Mouse (Mus musculus): ENCODE results near the gene Nfix.

The Nfix gene

GRCm38 (mm10) chr8:84663483-84664327, 136.4 kb downstream of the Nfix start:
- peak; percentile 95 for DNase-seq (ENCODE audit: low spot score)

GRCm38 (mm10) chr8:84662581-84663065, 137.5 kb downstream of the Nfix start, which contains the start of gene Ier2:
TSS of gene Ier2 (minus strand) at chr8:84662852.
- DNase-seq (ENCODE audit: low spot score) = peak; percentile 91

DNA sequence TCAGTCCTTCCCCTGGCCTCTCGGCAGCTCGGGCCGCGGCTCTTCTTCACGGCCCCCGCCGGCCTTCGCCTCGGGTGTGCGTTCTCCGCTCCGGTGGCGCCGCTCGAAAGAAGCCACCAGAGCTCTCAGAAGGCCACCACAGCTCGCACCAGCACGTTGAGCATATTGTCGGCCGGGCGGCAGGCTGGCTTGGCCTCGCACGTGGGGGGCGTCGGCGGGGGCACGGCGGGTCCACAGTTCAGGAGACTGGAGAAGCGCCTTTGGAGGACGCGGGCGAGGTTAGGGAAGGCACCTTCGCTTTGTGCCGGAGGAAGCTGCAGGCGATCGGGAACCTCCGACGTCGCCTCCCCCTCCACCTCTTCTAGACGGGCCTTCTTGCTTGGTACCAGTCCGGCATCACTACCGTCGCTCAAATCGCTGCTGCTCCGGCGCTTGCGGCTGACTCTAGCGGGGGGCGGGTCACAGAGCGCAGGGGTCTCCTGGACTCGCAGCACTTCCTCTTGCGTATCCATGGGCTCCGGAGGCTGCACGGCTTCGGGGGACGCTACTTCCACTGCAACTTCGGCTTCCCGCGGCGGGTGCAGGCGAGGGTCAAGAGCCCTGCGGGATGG, 138.1 kb downstream of the Nfix start:
- peak; percentile 66 for DNase-seq (ENCODE audit: low spot score)

- peak; percentile 85 for DNase-seq (ENCODE audit: low spot score)
These were observed 138.7 kb downstream of the Nfix start for GRCm38 (mm10) chr8:84661458-84661871.

GRCm38 (mm10) chr8:84660819-84661457, 139.2 kb downstream of the Nfix start:
- peak; percentile 70 for DNase-seq (ENCODE audit: low spot score)

DNA sequence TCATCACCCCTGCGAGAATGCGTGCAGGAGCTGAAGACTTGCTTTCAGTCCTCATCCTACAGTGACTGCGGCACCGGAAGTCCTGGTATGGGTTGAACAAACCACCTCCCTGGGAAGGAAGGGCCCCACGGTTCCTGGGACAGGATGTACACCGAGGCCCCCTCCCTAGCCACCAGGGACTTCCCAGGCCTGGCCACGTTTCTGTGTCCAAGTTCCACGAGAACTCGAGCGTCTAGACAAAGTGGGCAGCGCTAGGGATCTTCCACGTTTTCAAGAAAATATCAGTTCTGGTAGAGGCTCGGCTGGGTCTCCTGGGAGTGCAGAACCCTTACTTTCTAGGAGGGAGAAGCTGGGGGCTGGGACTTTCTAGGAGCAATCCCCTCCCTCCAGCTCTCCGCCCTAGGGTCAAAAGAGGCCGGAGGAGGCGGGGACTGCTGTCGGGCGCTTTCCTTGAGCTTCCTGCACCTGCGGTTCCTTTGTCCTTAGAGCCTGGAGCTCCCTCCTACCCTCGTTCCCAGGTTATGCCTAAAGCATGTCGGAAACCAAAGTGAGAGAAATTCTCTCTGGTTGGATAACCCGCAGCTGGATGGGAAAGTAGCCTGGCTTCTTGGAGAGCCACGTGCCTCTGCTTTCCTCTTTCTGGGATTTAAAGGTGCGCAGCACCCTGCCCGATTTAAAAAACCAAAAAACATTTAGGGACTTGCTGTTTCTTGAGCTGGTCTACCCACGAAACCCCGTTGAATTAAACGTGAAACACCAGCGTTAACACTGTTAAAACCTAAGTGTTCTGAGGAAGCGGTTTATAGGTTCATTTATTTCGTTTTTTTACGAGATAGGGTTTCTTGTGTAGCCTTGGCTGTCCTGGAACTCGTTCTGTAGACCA, 140.0 kb downstream of the Nfix start:
- DNase-seq (ENCODE audit: low spot score) = peak; percentile 69

- DNase-seq (ENCODE audit: low spot score) = no peak
These were observed 141.2 kb downstream of the Nfix start for GRCm38 (mm10) chr8:84658951-84659350.

DNA sequence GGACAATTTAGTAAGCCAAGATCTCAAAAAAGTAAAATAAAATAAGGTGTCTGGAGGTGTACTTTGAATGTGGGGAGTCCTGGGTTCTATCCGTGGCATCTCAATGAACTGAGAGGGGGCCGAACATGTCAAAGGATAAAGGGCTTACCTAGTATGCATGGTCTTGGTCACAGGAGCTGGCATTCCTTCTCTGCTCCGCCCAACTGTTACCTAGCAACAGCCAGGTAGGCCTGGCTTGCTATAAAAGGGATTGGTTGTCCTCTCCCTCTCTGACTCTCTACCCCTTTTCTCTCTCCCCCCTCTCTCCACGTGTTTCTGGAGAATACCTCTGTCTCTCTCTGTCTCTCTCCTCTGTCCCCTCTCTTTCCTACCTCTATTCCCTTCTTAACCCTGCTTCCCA, 142.5 kb downstream of the Nfix start:
- DNase-seq (ENCODE audit: low spot score) = no peak

GRCm38 (mm10) chr8:84657203-84657602, 142.9 kb downstream of the Nfix start:
- DNase-seq (ENCODE audit: low spot score) = no peak

GRCm38 (mm10) chr8:84656641-84657126, 143.5 kb downstream of the Nfix start:
- peak; percentile 74 for DNase-seq (ENCODE audit: low spot score)

DNA sequence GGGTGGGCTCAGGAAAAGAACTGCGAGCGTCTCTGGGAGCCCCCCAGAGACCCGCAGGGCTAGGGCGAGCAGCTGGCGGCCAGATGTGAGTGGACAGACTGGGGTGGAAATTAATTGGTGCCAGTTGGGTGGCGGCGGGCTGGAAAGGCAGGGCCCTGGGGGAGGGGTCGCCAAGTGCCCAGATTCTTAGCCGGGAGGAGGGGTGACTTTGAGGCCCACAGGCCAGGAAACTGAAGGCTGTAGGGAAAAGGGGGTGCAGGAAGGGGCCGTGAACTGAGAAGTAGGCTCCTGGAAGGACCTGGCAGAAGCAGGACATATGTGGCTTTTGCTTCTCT, 144.0 kb downstream of the Nfix start:
- no peak for DNase-seq (ENCODE audit: low spot score)

DNA sequence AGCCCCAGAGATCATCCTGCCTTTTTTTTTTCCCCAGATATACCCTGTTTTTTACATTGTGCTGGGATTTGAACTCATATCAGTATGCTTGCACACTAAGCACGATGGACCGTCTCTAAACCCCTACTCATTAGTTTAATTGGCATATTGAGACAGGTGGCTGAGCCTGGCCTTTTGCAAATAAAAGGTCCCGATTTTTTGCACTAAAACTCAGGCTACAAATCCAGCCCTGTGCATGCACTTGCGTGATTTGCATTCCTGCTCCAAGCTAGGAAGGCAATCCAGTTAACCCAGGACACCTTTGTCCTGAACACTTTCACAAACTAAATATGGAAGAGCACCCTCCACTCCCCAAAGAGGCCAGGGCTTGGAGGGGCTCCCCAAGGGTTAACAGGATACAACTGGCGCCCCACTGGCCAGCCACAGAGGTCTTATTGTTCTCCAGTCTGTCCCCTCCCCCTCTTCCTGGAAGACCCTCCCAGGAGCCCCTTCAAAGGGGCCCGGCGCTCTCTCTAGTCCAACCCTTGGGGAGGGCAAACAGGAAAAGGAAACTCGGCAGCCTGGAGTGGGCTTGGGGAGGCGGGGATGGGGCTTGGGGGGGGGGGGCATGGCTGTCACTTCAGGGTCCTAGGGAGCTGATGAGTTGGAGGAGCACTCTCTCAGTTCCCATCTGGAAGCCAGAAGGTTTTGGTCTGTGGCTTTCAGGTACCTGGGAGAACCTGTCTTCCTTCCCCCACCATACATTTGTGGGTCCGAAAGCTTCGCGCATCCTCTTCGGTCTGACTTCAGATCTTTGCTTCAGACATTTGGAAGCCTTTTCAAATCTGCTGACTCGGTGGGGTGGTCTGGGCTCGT, 144.6 kb downstream of the Nfix start:
- DNase-seq (ENCODE audit: low spot score) = no peak

- DNase-seq (ENCODE audit: low spot score) = no peak
These were observed 145.5 kb downstream of the Nfix start for GRCm38 (mm10) chr8:84654597-84654996.

GRCm38 (mm10) chr8:84653092-84653631, 147.0 kb downstream of the Nfix start:
- no peak for DNase-seq (ENCODE audit: low spot score)

GRCm38 (mm10) chr8:84650213-84650612, 149.9 kb downstream of the Nfix start:
- DNase-seq (ENCODE audit: low spot score) = no peak

Measured in testis, postnatal 14 days (tissue).